Mouse (Mus musculus) lung, postnatal 0 days (tissue): ENCODE measurements around the gene Sbk1.
"Not testable (repeated sequence)": the region's sequence is repeated elsewhere in the genome, so short reads cannot be mapped to it uniquely, and the experiment has no call there.

Source experiments
- CTCF ChIP-seq: IDR thresholded peaks from 2 replicates; pipeline ENCODE4 v1.5.1; 2016; ENCODE audit warnings: antibody characterized with exemption, mild to moderate bottlenecking
- EP300 ChIP-seq: IDR thresholded peaks from 2 replicates; pipeline ENCODE4 v1.6.1; 2016; ENCODE audit warnings: antibody characterized with exemption, mild to moderate bottlenecking, control low read depth

DNA sequence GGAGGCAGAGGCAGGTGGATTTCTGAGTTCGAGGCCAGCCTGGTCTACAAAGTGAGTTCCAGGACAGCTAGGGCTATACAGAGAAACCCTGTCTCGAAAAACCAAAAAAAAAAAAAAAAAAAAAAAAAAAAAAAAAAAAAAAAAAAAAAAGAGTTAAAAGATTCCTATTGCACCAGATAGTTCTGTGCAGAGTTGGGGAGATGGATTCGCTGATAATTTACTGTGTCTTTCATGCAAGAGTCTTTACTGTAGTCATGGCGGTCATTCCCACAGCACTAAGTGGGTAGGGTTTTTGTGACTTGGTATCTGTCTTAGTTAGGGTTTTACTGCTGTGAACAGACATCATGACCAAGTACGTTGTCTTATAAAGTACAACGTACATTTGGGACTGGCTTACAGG, 56.4 kb downstream of the Sbk1 start:
- TF ChIP-seq CTCF, EP300: not testable (repeated sequence)
